Mouse (Mus musculus) testis, postnatal 10 days (tissue): ENCODE data around the gene Acot2.
A peak's percentile ranks its signal among the peaks of the same experiment; 100 is the strongest.
"Not testable (repeated sequence)": the region's sequence is repeated elsewhere in the genome, so short reads cannot be mapped to it uniquely, and the experiment has no call there.

Experiments
- DNase-seq: peaks from one replicate; pipeline ENCODE4 v3.0.0; 2021; ENCODE audit warnings: low spot score

Acot2 gene

DNA sequence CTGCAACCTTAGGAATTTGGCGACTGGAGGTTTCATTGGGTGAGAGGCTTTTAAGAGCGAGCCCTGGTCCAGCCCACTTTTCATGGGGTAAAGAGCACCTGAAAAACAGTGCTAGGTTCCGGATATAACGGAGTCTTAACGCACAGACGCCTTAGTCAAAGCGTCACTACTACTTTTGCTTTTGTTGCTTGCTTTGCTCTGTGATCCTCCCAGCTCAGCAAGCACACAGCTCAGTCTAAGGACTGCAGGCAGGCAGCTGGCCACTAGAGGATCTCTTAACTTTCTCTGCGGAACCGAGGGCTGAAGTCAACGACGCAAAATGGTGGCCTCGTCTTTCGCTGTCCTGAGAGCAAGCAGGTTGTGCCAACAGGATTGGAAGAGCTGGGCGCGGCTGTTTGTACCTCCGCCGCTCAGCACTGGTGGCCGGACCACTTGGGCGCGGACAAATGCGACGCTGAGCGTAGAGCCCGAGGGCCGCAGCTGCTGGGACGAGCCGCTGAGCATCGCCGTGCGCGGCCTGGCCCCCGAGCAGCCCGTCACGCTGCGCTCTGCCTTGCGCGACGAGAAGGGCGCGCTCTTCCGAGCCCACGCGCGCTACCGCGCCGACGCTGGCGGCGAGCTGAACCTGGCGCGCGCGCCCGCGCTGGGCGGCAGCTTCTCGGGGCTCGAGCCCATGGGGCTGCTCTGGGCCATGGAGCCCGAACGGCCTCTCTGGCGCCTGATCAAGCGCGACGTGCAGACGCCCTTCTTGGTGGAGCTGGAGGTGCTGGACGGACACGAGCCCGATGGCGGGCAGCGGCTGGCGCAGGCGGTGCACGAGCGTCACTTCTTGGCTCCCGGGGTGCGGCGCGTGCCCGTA, at the start of gene Acot2:
Gene Acot2, plus strand, starts transcription at position 279 of the 859 bp plus-strand sequence.
- peak; percentile 79 for DNase-seq

DNA sequence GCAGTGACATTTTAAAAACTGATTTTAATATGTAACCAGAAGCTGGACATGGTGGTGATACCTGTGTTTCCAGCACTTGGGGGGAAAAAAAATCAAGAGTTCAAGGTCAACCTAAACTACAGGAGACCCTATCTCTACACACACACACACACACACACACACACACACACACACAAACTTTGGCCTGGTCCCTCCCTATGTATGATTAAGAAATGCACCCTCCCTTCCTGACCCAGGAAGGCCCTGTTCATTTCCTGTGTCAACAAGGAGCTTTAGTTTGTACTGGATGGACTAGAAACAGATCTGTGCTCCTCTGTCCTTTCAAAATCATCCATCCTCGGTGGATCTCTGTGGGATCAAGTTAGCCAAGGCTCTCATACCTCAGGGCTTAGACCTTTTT, 49.1 kb upstream of the Acot2 start:
- not testable (repeated sequence) for DNase-seq

GRCm38 (mm10) chr12:83939332-83939731, 48.3 kb upstream of the Acot2 start:
- DNase-seq: no peak

DNA sequence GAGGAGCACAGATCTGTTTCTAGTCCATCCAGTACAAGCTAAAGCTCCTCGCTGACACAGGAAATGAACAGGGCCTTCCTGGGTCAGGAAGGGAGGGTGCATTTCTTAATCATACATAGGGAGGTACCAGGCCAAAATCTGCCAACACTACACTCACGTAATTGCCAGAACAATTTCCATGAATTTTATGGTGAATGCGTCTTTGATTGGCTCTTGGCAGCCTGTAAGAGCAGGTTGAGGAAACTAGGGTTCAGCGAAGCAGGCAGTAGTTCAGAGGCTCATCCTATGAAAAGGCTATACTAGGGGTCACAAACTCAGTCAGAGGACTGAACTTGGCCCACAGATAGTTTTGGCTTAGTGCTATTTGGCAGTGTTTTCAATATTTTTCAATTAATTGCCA, 47.6 kb upstream of the Acot2 start:
- DNase-seq: no peak

DNA sequence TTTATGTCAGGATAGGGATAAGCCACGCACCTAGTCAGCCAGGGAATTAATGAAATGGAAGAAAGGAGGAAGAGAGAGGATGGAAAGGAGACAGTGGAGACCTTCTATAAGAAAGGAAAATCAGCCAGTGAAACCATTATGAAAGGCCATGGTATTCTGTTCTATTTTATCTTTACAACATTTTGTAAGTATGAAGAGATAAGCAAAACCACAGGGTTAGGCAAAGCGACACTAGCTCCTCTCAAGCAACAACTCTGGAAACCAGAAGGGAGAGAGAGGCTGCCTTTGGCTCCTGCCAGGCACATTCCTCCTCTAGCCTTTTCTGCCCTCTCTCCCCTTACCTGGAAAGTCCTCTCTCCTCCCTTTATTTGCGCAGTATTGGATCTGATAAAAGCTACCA, 45.7 kb upstream of the Acot2 start:
- no peak for DNase-seq

DNA sequence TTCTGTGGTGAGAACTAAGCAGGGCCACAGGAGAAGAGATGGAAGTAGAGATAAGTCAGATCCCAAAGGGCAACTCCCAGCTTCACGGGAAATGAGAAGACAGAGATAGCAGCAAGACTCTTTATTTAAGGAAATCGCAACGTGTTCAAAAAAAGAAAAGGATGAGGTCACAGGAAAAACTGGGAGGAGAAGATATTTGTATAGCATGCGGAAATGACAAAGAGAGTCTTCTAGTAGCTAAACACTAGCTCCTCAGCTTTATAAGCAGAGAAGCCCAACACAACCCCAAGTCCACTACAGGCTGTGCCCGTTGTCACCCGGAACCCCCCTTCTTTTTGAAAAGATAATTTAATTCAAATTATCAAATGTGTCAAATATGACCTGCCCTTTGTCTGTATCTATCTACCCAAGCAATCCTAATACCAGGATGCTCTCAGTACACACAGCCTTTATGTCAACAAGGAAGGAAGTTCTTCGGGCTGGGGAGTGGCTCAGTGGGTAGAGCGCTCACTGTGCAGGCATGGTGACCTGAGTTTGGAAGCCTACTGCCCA, 40.3 kb upstream of the Acot2 start:
- DNase-seq: no peak

DNA sequence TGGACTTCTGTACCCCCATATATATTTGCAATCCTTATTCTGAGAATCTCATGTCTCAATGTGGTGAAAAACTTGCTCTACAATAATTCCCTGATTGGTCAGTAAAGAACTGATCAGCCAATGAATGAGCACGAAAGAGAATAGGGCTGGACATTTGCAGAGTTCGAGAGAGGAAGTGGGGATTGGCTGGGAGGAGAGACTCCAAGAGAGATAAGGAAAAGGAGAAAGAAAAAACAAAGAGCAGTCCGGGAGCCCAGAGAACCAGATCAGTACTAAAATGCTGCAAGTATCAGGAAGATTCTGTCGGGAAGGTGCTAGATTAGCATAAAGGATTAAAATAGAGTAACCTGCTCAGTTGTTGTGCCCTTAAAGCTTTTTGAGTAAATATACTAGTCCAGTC, 38.6 kb upstream of the Acot2 start:
- no peak for DNase-seq

- DNase-seq: no peak
Measured at GRCm38 (mm10) chr12:83949776-83950492, 37.7 kb upstream of the Acot2 start.

DNA sequence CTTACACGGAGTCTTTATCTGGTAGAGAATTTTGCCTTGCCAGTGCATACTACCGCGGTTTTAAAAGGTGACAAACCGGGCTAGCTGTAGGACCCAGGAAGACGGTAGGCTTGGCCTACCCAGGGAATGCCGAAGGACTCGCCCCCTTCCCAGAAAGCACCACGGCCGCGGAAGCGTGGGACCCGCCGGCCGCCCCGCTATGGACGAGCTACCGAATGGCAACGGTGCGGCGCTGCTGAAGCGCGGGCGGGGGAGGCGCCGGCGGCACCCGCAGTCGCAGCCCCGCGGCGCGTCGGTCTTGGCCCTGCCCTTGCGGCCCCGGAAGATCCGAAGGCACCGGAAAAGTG, 37.2 kb upstream of the Acot2 start, which contains the start of gene Riox1:
Gene Riox1, plus strand, starts transcription at position 116 of the 347 bp plus-strand sequence.
- peak; percentile 82 for DNase-seq

DNA sequence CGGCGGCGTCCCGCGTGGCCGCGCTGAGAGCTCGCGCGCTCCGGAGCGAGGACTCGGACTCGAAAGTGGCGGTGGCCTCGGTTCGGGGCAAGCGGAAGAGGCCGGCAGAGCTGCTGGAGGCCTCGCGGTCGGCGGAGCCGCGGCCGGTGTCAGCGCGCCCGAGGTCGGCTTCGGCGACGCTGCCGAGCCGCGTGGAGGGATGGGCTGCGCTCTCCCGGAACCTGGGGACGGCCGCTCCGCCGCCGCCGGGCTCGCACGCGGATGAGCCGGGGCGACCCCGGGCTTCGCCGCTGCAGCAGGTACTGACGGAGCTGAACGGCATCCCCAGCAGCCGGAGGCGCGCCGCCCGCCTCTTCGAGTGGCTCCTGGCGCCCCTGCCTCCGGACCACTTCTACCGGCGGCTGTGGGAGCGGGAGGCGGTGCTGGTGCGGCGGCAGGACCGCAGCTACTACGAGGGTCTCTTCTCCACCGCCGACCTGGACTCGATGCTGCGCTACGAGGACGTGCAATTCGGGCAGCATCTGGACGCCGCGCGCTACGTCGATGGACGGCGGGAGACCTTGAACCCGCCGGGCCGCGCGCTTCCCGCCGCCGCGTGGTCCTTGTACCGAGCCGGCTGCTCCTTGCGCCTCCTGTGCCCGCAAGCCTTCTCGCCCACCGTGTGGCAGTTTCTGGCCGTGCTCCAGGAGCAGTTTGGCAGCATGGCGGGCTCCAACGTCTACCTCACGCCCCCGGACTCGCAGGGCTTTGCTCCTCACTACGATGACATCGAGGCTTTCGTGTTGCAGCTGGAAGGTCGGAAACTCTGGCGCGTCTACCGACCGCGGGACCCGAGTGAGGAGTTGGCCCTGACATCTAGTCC, 36.6 kb upstream of the Acot2 start:
- peak; percentile 72 for DNase-seq

DNA sequence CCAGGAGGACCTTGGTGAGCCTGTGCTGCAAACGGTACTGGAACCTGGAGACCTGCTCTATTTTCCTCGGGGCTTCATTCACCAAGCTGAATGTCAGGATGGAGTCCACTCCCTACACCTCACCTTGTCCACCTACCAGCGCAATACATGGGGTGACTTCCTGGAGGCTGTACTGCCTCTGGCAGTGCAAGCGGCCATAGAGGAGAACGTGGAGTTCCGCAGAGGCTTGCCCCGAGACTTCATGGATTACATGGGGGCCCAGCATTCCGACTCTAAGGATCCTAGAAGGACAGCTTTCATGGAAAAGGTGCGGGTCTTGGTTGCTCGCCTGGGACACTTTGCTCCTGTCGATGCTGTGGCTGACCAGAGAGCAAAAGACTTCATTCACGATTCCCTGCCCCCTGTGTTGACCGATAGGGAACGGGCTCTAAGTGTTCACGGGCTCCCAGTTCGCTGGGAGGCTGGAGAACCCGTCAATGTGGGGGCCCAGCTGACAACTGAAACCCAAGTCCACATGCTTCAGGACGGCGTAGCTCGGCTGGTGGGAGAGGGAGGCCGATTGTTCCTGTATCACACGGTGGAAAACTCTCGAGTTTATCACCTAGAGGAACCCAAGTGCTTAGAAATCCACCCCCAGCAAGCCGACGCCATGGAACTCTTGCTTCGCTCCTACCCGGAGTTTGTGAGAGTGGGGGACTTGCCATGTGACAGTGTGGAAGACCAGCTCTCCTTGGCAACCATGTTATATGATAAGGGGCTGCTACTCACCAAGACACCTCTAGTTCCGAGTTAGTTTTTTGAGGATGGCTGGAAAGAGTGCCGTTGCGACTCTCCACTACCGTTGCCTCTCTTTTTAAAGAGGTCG, 35.7 kb upstream of the Acot2 start:
- no peak for DNase-seq

GRCm38 (mm10) chr12:83958278-83958677, 29.4 kb upstream of the Acot2 start:
- peak; percentile 26 for DNase-seq

DNA sequence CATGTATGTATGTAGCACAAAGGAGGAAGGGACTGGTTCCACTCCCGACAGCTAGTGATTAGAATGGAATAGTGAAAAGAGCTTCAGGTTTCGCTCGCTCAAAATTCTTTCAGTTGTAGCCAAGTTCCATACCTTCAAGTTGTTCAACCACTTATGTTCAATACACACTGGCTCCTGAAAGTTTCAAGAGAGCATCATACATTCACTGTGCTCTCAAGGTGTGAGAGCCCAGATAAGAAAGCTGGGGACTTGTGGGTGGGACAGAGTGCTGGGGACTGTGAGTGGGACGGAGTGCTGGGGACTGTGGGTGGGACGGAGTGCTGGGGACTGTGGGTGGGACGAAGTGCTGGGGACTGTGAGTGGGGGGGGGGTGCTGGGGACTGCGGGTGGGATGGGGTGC, 22.4 kb upstream of the Acot2 start:
- DNase-seq: no peak

DNA sequence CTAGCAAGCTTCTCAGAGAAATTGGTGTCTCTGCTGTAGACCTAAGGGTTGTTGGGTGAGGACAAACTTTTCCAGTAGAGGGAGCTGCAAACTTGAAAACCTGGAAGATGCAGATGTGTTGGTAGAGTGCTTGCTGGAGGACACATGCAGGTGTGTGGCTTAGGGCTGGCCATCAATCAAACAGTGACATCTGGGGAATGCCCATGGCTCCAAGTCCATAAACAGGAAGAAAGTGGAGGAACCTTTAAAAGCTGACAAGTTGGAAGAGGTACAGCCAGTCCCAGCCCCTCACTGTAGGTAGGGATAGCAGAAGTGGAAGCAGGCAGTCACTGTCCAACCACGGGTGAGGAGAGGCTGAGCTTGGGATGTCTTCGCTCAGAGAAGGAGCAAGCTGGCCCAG, 15.5 kb upstream of the Acot2 start:
- DNase-seq: no peak

- DNase-seq: no peak
Measured at GRCm38 (mm10) chr12:83978862-83979261, 8.8 kb upstream of the Acot2 start.

DNA sequence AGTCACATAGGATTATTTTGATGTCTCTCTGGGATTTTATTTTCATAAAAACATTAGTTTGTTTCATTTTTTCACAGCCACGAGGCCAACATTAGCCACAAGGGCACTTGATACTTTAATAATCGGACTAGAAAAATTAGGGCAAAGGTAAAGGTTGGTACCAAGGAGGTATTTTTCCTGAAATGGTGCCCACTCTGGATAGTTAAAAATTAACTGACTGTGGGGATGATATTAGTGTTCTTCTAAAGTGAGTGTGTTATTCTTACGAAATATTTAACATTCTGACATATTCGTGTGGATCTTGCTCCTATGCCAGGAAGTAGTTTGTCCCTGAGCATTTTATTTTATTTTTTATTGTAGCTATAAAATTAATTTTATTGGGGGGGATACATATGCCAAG, 6.0 kb upstream of the Acot2 start:
- DNase-seq: no peak

GRCm38 (mm10) chr12:83984752-83985151, 2.9 kb upstream of the Acot2 start, which contains the start of gene Heatr4:
TSS of gene Heatr4 (minus strand) at chr12:83984852.
- no peak for DNase-seq

DNA sequence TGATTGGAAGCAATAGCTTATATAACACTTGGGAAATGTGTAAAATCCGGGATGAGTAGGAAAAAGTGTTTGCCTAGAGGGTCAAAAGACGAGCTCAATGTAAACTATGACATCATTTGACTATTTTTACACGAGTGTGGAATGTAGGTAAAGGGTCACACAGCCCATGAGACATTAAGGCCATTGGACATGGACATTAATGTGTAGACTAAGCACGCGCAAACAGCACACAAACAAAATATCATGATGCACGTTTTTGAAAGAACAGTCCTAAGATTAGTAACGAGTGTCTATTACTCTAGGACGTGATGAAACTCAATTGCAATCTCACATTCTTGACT, 449 bp upstream of the Acot2 start:
- DNase-seq: no peak

DNA sequence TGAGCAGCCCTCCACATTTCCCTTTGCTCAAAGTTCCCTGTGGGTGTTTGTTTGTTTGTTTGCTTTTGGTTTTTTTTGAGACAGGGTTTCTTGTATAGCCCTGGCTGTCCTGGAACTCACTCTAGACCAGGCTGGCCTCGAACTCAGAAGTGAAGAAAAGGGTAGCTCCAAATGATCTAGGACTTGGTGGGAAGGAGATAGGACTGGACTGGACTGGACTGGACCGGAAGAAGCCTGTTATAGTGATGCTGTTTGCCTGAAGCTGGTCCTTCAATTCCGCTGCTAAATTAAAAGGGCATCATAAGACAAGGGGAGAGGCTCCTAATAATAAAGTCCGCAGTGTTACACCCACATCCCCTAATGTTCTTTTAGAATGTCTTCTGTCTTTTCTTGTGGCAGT, 822 bp downstream of the Acot2 start:
- DNase-seq: no peak

DNA sequence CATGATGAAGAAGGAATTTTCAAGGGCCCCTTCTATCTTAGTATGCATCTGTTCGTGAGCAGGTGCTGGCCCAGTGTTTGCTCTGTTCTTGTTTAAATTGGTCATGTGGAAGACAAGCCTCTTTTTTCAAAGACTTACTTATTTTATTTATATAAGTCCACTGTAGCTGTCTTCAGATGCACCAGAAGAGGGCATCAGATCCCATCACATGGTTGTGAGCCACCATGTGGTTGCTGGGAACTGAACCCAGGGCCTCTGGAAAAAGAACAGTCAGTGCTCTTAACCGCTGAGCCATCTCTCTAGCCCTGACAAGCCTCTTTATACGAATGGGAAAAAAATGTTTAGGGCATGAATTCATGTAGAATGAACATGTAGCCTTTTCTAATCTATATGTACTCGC, 1.7 kb downstream of the Acot2 start:
- DNase-seq: no peak

GRCm38 (mm10) chr12:83997221-83997620, 9.6 kb downstream of the Acot2 start:
- no peak for DNase-seq
